Mouse (Mus musculus): ENCODE data around the gene Large1.

DNA sequence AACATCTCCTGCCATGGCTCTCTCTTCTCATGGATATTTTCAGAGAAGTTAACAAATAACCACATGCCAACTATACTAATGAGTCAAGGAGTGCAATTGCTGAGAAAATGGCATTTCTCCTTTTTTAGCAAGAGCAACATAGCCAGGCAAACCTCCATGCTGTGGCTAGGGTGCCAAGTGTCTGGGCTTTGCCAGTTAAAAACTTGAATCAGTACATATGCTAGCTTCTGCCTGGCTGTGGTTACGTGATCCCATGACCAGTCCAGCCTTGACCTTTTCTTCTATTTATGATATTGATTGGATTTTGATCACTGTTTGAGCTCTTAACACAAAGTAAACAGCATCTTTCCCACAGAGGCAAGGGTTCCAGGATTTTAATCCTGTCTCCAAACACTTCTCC, 335.7 kb downstream of the Large1 start:
- TF ChIP-seq RAD21 (IDR thresholded peaks at IDR 0.05; ENCODE audit: low read depth, low read length) (no peak), POLR2A (IDR thresholded peaks at IDR 0.05; ENCODE audit: control insufficient read depth in 1 of 2, insufficient read depth in 1 of 2, low read depth in 1 of 2, low read length in 2 of 2, poor library complexity in 1 of 2) (no peak), CTCF (IDR thresholded peaks at IDR 0.05 in 2 of 3, conservative IDR thresholded peaks at IDR 0.05 in 1 of 3; ENCODE audit: control insufficient read depth in 1 of 3, insufficient read depth in 1 of 3, low read depth in 2 of 3, low read length in 3 of 3, poor library complexity in 1 of 3, severe bottlenecking in 1 of 3) (no peak), EP300 (IDR thresholded peaks at IDR 0.05; ENCODE audit: low read depth in 1 of 2, low read length in 2 of 2) (no peak), ZC3H11A (IDR thresholded peaks at IDR 0.05; ENCODE audit: low read depth, low read length) (no peak), MYB (IDR thresholded peaks at IDR 0.05; ENCODE audit: low read depth, low read length) (no peak), BHLHE40 (IDR thresholded peaks at IDR 0.05; ENCODE audit: borderline replicate concordance, low read depth, low read length) (no peak), ZNF384 (IDR thresholded peaks at IDR 0.05; ENCODE audit: low read depth, low read length) (no peak), ZMIZ1 (IDR thresholded peaks at IDR 0.05; ENCODE audit: low read depth, low read length) (no peak)

Measured in MEL (cell line).